Mouse (Mus musculus): ENCODE data around the gene Gm42878. TPM values are rescaled to one million over a fixed set of nuclear protein-coding genes. Genes with fewer than 3 reads are reported as not detected.

Gene Gm42878
- polyA plus RNA-seq (2015; fragmentation: Nextera tagmentation; extraction: Ambion mirVana), result not detected in 2 replicates

DNA sequence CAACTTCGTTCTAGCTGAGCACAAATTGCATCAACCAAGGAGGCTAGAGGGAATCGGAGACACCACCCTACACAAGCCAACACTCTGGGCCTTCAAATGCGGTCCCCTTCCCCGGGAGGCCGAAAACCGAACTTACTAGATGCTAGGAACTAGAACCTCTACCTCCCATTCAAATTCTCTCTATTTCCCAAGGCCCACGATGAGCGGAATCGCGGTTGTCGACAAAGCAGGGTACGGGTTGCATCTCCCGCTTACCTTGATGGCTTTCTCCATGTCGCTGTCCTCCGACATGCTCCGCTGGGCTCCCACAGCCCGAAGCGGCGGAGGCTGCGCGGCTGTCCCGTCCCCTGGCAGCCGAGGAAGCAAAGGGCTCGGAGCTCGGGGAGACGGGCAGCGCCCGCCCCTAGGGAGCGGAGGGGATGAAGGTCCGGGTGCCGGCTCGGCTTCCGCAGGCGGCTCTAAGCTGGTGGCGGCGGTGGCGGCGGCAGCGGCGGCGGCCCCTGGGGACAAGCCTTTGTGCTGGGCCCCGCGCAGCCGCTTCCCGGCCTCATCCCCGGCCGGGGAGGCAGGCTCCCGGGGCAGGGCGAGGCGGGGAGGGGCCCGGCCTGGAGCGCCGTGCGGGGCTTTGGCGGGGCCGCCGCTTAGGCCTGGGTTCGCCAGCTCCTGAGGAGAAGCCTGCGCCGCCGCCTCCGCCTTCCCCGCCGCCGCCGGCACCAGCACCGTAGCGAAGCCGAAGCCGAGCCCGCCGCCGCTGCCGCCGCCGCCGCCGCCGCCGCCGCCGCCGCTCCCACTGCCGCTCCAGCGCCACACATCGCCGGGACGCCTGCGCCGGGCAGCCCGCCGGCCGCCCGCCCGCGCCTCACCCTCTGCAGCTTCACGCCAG is at the start of gene Gm42878, which contains the start of gene Adam1a:
Gene Gm42878 (minus strand): TSS at position 573 of the 883 bp plus-strand sequence.
Gene Adam1a (minus strand): TSS at position 573 of the 883 bp plus-strand sequence.

GRCm38 (mm10) chr5:121593451-121594401 is 48.4 kb upstream of the Gm42878 start, which contains the start of gene Aldh2:
Gene Aldh2, minus strand, starts transcription at chr5:121593824.

GRCm38 (mm10) chr5:121545793-121546529 is 679 bp upstream of the Gm42878 start, which contains the start of gene Mapkapk5:
Gene Mapkapk5, minus strand, starts transcription at chr5:121545905.

DNA sequence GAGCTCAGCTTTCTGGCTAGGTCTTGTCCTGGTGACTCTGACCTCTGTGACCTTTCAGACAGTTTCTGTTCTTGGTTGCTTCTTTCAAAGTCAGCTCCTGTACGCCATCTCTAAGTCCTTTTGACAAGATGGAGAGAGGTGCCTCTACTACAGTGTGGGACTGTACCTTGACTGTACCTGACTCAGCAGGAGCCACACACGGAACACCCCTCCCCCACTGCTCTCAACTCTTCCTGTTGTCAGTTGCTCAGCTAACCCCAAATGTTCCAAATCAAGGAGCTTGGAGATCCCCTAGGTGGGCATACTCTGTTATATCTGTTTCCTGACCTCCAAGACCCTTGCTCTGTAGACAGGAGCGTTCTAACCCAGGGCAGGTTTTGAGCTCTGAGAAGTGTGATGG is 42.1 kb downstream of the Gm42878 start, which contains the start of gene Adam1b:
Gene Adam1b (minus strand): TSS at position 205 of the 400 bp plus-strand sequence.

Other genes starting within 250 kb of the Gm42878 start
- gene Trafd1, start 159.8 kb downstream of the Gm42878 start, polyA plus RNA-seq (2015; fragmentation: Nextera tagmentation; extraction: Ambion mirVana), result 85.2 and 96.9 TPM in 2 replicates
- gene Naa25, start 147.5 kb downstream of the Gm42878 start, polyA plus RNA-seq (2015; fragmentation: Nextera tagmentation; extraction: Ambion mirVana), result 41.6 and 46.4 TPM in 2 replicates
- gene Tmem116, start 93.6 kb downstream of the Gm42878 start, polyA plus RNA-seq (2015; fragmentation: Nextera tagmentation; extraction: Ambion mirVana), result 2.5 and 2.7 TPM in 2 replicates
- gene Erp29, start 93.0 kb downstream of the Gm42878 start, polyA plus RNA-seq (2015; fragmentation: Nextera tagmentation; extraction: Ambion mirVana), result 178 and 197 TPM in 2 replicates
- gene Adam1b, start 42.0 kb downstream of the Gm42878 start, polyA plus RNA-seq (2015; fragmentation: Nextera tagmentation; extraction: Ambion mirVana), result not detected in 2 replicates
- gene Adam1a, start within 50 bp of the Gm42878 start, polyA plus RNA-seq (2015; fragmentation: Nextera tagmentation; extraction: Ambion mirVana), result 1.8 and 2.4 TPM in 2 replicates
- 52.9 and 61.8 TPM in 2 replicates for gene Mapkapk5, start 423 bp upstream of the Gm42878 start, polyA plus RNA-seq (2015; fragmentation: Nextera tagmentation; extraction: Ambion mirVana)
- gene Aldh2, start 48.3 kb upstream of the Gm42878 start, polyA plus RNA-seq (2015; fragmentation: Nextera tagmentation; extraction: Ambion mirVana), result 145 and 157 TPM in 2 replicates
- 1.7 and 1.9 TPM in 2 replicates for gene Acad12, start 73.5 kb upstream of the Gm42878 start, polyA plus RNA-seq (2015; fragmentation: Nextera tagmentation; extraction: Ambion mirVana)
- 1.2 and 1.7 TPM in 2 replicates for gene Acad10, start 115.0 kb upstream of the Gm42878 start, polyA plus RNA-seq (2015; fragmentation: Nextera tagmentation; extraction: Ambion mirVana)
- 35.0 and 36.5 TPM in 2 replicates for gene Brap, start 115.1 kb upstream of the Gm42878 start, polyA plus RNA-seq (2015; fragmentation: Nextera tagmentation; extraction: Ambion mirVana)
- gene Atxn2, start 165.9 kb upstream of the Gm42878 start, polyA plus RNA-seq (2015; fragmentation: Nextera tagmentation; extraction: Ambion mirVana), result 108 and 110 TPM in 2 replicates